Mouse (Mus musculus) thymus, adult 2 months (tissue): ENCODE measurements around the gene Tec.

Experiments
- CTCF ChIP-seq: fragments of 200-500 bp; IDR thresholded peaks from 2 replicates; pipeline ENCODE4 v1.5.1; 2012; ENCODE audit warnings: mild to moderate bottlenecking, control low read depth, low read length, moderate library complexity, borderline replicate concordance; ENCODE audit not compliant: control insufficient read depth, poor library complexity, insufficient read depth; ENCODE audit errors: extremely low read depth
- POLR2A ChIP-seq: fragments of 200-500 bp; IDR thresholded peaks from 2 replicates; pipeline ENCODE4 v1.6.1; 2012; ENCODE audit warnings: mild to moderate bottlenecking, low read length, control low read depth, moderate library complexity; ENCODE audit not compliant: control insufficient read depth, poor library complexity, insufficient read depth; ENCODE audit errors: extremely low read depth

GRCm38 (mm10) chr5:72811397-72811796 lies 56.9 kb downstream of the Tec start:
- TF ChIP-seq CTCF (no peak), POLR2A (no peak)
